8 mouse cellular contexts compared by ENCODE assay signal in the genomic region with DNA sequence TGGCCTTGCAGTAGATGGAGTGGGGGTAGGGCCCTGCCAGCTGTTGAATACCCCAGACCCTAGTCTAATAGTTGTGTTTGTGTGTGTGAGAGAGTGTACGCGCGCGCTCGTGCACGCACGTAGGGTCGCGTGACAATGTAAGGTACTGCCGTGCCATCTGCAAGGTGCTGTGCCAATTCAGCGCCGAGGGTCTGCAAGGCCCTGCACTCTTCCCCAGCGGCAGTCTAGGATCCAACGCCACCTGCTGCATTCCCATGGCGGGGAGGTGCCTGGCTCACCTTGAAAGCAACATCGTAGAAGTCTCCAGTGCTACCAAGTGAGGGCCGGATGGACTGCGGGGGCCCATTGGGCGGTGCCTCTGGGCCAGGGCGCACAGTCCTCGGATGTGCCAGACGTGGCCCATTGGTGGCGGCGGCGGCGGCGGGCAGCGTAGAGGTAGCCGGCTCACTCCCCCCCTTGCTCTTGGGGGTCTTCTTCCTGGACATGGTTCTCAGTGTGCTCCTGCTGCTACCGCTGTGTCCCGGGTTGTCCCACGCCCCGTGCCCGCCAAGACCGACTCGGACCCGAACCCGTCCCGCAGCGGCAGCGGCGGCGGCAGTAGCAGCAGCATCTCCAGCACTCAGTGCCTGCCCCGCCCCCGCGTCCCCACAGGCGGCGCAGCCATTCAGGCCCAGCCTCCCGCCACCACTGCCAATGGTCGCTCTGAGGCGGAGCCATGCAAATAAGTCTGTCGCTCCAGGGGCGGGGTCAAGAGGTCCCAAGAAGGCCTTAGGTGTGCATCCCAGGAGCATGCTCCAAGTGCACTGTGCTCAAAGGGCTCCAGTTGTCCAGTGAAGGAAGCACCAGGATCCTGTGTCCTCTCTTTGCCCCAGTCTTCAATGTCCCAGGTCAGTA. TPM values are rescaled to one million over a fixed set of nuclear protein-coding genes. Genes with fewer than 3 reads are reported as not detected.
DNase-seq lines count a peak whose midpoint lies in the region; ATAC-seq lines count a peak whose summit lies in the region.

No protein-coding gene starts in this region.

- H3K27ac ChIP-seq in hindbrain, embryonic 11.5 days (ENCODE audit: low read depth, low read length), result no peak overlapping the region

- peak; percentile 87 for DNase-seq in Muller cell, postnatal 12 days (ENCODE audit: inconsistent ontology term)
- DNase-seq in cerebellum, postnatal 25 days, result peak; percentile 89 to 95
- peak; percentile 78 to 83 for DNase-seq in frontal cortex, postnatal 14 days (ENCODE audit: low spot score in 2 of 2)
- DNase-seq in hindbrain, embryonic 11.5 days (ENCODE audit: low spot score), result peak; percentile 83
- peak; percentile 73 to 79 for DNase-seq in layer of hippocampus, postnatal 25 days (ENCODE audit: extremely low spot score in 1 of 2, low spot score in 1 of 2)
- peak; percentile 84 for DNase-seq in lung, postnatal 14 days
- peak; percentile 68 for DNase-seq in retina, adult 2 months (ENCODE audit: low read depth, low spot score)
- DNase-seq in thymus, postnatal 14 days, result peak; percentile 88

- H3K4me1 ChIP-seq in hindbrain, embryonic 11.5 days (replicated peaks; ENCODE audit: control insufficient read depth, insufficient read depth, low read length), result peaks cover 10% of the 10 kb centered on the region

- no peaks in the 10 kb centered on the region; the same call in 1 of the 2 replicates for H3K36me3 ChIP-seq in hindbrain, embryonic 11.5 days (ENCODE audit: control insufficient read depth, insufficient read depth, low read length)

- H3K9me3 ChIP-seq in hindbrain, embryonic 11.5 days (ENCODE audit: control insufficient read depth, low read length), result no peaks in the 10 kb centered on the region

- no peaks in the 10 kb centered on the region for H3K27me3 ChIP-seq in hindbrain, embryonic 11.5 days (ENCODE audit: control insufficient read depth, insufficient read depth, low read length)

- peak; percentile 58 for ATAC-seq in hindbrain, embryonic 11.5 days (ENCODE audit: low FRiP score)

- 5% methylated on average over 53 of the region's 53 CpGs for WGBS in hindbrain, embryonic 11.5 days

- peak overlapping the region; percentile 45 for H3K9ac ChIP-seq in hindbrain, embryonic 11.5 days (ENCODE audit: low read depth, low read length)

- H3K4me2 ChIP-seq in hindbrain, embryonic 11.5 days (replicated peaks; ENCODE audit: low read depth, low read length), result peak overlapping the region; percentile 51

- peak overlapping the region; percentile 18 for H3K4me3 ChIP-seq in hindbrain, embryonic 11.5 days (ENCODE audit: low read depth, low read length)

RNA-seq across cellular contexts. Expression of gene Rab26, which starts 0.7 kb away (rescaled TPM):
- polyA plus RNA-seq in hindbrain, embryonic 11.5 days (2014; fragmentation: Nextera tagmentation; extraction: Ambion mirVana), result 1.8 and 2.8 TPM in 2 replicates
- 10 to 100 TPM; 65.1 to 72.1 TPM for total RNA-seq in layer of hippocampus, postnatal 25 days (2021)

RNA-seq across cellular contexts. Expression of gene Traf7, which starts 5.6 kb away (rescaled TPM):
- polyA plus RNA-seq in hindbrain, embryonic 11.5 days (2014; fragmentation: Nextera tagmentation; extraction: Ambion mirVana), result 65.8 and 71.1 TPM in 2 replicates
- total RNA-seq in layer of hippocampus, postnatal 25 days (2021), result 10 to 100 TPM; 69.9 to 88.9 TPM

RNA-seq across cellular contexts. Expression of gene Pkd1, which starts 16.3 kb away (rescaled TPM):
- polyA plus RNA-seq in hindbrain, embryonic 11.5 days (2014; fragmentation: Nextera tagmentation; extraction: Ambion mirVana), result 16.0 and 22.2 TPM in 2 replicates
- 10 to 100 TPM; 68.9 to 89.9 TPM for total RNA-seq in layer of hippocampus, postnatal 25 days (2021)

RNA-seq across cellular contexts. Expression of gene Caskin1, which starts 44.9 kb away (rescaled TPM):
- polyA plus RNA-seq in hindbrain, embryonic 11.5 days (2014; fragmentation: Nextera tagmentation; extraction: Ambion mirVana), result 6.4 and 9.2 TPM in 2 replicates
- total RNA-seq in layer of hippocampus, postnatal 25 days (2021), result 100 to 1,000 TPM; 143 to 165 TPM

RNA-seq across cellular contexts. Expression of gene Mlst8, which starts 54.5 kb away (rescaled TPM):
- 27.8 and 37.7 TPM in 2 replicates for polyA plus RNA-seq in hindbrain, embryonic 11.5 days (2014; fragmentation: Nextera tagmentation; extraction: Ambion mirVana)
- total RNA-seq in layer of hippocampus, postnatal 25 days (2021), result 10 to 100 TPM; 38.1 to 40.1 TPM
